Mouse (Mus musculus) C2C12 (cell line): ENCODE data around the gene Ddx39. TPM values are rescaled to one million over a fixed set of nuclear protein-coding genes. Genes with fewer than 3 reads are reported as not detected.
A peak's percentile ranks its signal among the peaks of the same experiment; 100 is the strongest.

ENCODE experiments used
- H3K27me3 ChIP-seq: one replicate; pipeline ENCODE4 v1.6.1; 2011; ENCODE audit not compliant: control insufficient read depth, insufficient read depth, insufficient read length
- H3K36me3 ChIP-seq: one replicate; pipeline ENCODE4 v1.6.1; 2011; ENCODE audit not compliant: control insufficient read depth, insufficient read depth
- H3K4me3 ChIP-seq: one replicate; pipeline ENCODE4 v1.5.1; 2011; ENCODE audit warnings: mild to moderate bottlenecking, control low read depth; ENCODE audit not compliant: poor library complexity, insufficient read depth, severe bottlenecking
- H3K79me2 ChIP-seq: one replicate; pipeline ENCODE4 v1.6.1; 2011; ENCODE audit not compliant: control insufficient read depth, insufficient read depth
- H3K79me3 ChIP-seq: one replicate; pipeline ENCODE4 v1.6.1; 2011; ENCODE audit warnings: low read depth, control low read depth
- H3ac ChIP-seq: one replicate; pipeline ENCODE3; 2011; ENCODE audit warnings: low read depth; ENCODE audit not compliant: control insufficient read depth, insufficient read length
- CEBPB ChIP-seq: IDR thresholded peaks from one replicate; pipeline ENCODE4 v1.6.1; 2011; ENCODE audit warnings: low read depth, mild to moderate bottlenecking, control low read depth, moderate library complexity
- CTCF ChIP-seq: IDR thresholded peaks from one replicate; pipeline ENCODE4 v1.5.1; 2011; ENCODE audit not compliant: control insufficient read depth, insufficient read depth, insufficient read length
- FOSL1 ChIP-seq: IDR thresholded peaks from one replicate; pipeline ENCODE4 v1.8.0; 2011; ENCODE audit warnings: mild to moderate bottlenecking, low read length; ENCODE audit not compliant: poor library complexity, insufficient read depth, severe bottlenecking
- MAX ChIP-seq: IDR thresholded peaks from one replicate; pipeline ENCODE4 v1.6.1; 2011; ENCODE audit warnings: mild to moderate bottlenecking, control low read depth
- MYOD1 ChIP-seq: IDR thresholded peaks from one replicate; pipeline ENCODE4 v1.6.1; 2011; ENCODE audit warnings: low read depth; ENCODE audit not compliant: control insufficient read depth, insufficient read length
- MYOG ChIP-seq: IDR thresholded peaks from one replicate; pipeline ENCODE4 v1.6.1; 2011; ENCODE audit not compliant: control insufficient read depth, insufficient read length; ENCODE audit errors: extremely low read depth
- USF1 ChIP-seq: IDR thresholded peaks from one replicate; pipeline ENCODE4 v1.6.1; 2011; ENCODE audit warnings: low read depth, mild to moderate bottlenecking, control low read depth, moderate library complexity
- polyA plus RNA-seq: library from polyadenylated mRNA; unstranded; fragments of >200 nt; fragmentation: generic; extraction: Trizol; gene quantifications from one replicate; pipeline ENCODE4 v1.2.1, GENCODE M21; 2012; ENCODE audit warnings: missing spikeins

Ddx39 gene
- polyA plus RNA-seq, 1 experiment: 271 TPM

DNA sequence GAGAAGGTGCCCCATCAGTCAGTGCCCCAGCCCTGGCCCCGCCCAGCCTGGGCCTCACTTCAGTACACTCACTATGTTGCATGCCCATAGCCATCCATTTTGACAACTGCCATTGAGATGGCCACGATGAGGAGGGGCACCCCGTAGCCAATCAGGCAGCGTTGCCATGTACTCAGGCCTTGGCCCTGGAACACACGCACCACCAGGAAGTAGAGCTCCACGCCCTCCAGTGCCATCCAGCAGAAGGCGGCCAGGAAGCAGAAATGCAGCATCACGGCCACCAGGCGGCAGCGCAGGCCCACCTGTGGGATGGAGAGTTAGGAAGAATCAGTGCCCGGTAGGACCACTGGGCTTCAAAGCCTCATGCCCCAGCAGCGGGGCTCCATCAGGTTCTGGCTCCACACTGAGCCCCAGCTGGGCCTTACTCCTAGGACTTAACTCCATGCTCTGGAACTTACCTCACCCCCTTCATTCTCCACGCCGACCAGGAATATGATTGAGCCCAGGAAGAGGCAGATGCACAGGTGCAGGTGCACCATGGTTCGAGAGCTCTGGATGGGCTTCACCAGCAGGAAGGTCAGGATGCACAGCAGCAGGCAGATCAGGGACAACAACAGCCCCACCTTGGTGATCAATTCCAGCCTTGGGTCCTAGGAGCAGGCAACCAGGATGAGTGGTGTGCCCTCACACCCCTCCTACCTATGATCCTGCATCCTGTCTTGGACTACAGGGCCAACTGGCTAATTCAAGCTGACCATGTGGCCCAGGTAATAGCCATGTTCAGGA is 9.9 kb downstream of the Ddx39 start:
- Histone ChIP-seq H3K79me3 (peaks cover 6% of the 10 kb centered on the region), H3K4me3 (no peak overlapping the region), H3ac (no peak overlapping the region), H3K27me3 (no peaks in the 10 kb centered on the region), H3K79me2 (peaks cover 16% of the 10 kb centered on the region), H3K36me3 (peaks cover 79% of the 10 kb centered on the region)
- TF ChIP-seq CEBPB (no peak), CTCF (peak; percentile 66), MYOG (no peak)

DNA sequence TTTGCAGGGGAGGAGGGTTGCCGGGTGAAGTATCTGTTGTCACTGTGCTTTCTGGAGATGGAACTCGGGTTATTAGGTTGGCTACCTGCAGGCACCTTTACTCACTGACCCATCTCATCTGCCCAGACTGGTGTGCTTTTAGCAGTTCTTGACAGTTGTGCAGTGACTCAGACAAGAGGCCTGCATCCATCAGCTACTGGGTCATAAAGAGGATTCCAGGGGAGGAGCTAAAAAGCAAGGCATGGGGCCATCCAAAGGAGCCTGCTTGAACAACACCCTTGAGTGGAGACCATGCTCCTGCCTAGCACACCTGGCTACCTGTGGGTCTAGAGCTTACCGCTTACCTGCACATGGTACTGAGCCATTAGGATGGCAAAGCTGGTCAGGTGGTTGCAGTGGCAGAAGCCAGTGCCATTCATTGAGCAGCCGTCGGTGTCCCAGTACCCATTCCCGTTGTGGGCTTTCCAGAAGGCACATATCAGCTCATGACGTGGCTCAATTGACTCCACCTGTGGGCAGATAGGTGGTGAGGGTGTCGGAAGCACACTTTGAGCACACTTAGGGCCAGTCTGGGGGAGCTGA is 10.6 kb downstream of the Ddx39 start:
- Histone ChIP-seq H3K36me3 (peaks cover 78% of the 10 kb centered on the region), H3K4me3 (no peak overlapping the region), H3K27me3 (no peaks in the 10 kb centered on the region), H3K79me3 (peaks cover 2% of the 10 kb centered on the region), H3K79me2 (peaks cover 9% of the 10 kb centered on the region), H3ac (no peak overlapping the region)
- no peak for TF ChIP-seq CEBPB
- TF ChIP-seq MYOG: no peak
- no peak for TF ChIP-seq CTCF
- no peak for TF ChIP-seq USF1
- no peak for TF ChIP-seq MYOD1
- TF ChIP-seq MAX: no peak
- TF ChIP-seq FOSL1: no peak

DNA sequence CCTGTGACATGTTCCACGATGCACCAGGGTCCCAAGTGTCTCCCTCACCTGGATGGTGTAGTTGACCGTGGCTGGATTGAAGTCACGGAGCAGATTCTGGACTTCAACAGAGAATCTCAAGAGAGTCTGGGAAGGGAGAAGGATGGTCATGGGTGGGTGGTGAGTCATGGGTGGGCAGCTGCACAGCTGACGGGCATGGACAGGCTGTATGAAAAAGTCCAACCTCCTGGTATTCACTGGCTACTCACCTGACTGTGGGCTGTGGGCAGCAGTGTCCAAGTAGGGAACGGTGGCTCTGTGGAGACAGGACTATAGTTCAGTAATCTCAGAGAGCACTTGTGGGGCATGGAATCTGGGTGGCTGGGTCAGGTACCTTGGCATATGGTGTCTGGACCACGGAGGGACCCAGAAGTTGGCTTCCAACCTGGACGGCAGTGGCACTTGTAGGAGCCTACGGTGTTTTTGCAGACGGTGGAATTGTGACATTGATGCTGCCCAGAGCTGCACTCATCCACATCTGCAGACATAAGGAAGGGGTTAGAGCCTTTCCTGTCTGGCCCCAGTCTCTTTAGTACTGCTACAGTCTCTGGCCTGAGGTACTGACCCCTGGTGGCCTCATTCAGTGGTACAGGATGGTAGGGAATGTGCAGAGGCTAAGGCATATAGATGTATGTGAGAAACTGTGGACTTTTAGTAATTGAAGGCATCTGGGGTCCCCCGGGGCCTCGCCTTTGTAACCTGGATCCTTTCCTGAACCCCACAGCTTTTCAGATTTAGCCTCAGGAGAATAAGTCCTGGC is 14.2 kb downstream of the Ddx39 start:
- Histone ChIP-seq H3K4me3 (no peak overlapping the region), H3K79me2 (peaks cover 10% of the 10 kb centered on the region), H3K27me3 (no peaks in the 10 kb centered on the region), H3ac (no peak overlapping the region), H3K36me3 (peaks cover 65% of the 10 kb centered on the region), H3K79me3 (no peaks in the 10 kb centered on the region)
- TF ChIP-seq MYOG: no peak
- no peak for TF ChIP-seq CEBPB
- TF ChIP-seq USF1: no peak
- no peak for TF ChIP-seq CTCF
- TF ChIP-seq MAX: no peak
- no peak for TF ChIP-seq FOSL1
- no peak for TF ChIP-seq MYOD1

DNA sequence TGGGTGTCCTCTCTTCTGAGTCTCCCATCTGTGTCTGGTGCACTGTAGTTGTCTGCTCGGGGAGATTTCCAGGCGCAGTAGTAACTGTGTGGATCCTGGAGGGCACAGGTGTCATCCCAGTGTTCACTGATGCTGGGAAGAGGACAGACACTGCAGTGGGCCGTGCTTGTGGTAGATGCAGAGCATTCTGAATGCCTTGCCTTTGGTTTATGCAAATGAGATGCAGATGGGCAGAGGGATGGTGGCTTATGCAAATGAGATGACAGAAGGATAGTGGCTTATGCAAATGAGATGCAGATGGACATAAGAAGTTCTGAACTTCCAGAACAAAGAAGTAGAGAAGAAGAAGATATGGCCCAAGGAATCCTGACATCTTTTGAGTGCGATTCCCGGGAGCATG is 16.9 kb downstream of the Ddx39 start:
- TF ChIP-seq CTCF (no peak), CEBPB (no peak), MAX (no peak), MYOG (no peak), MYOD1 (no peak), FOSL1 (no peak), USF1 (no peak)
- Histone ChIP-seq H3K27me3 (no peaks in the 10 kb centered on the region), H3K79me3 (peaks cover 22% of the 10 kb centered on the region), H3K36me3 (peaks cover 41% of the 10 kb centered on the region), H3K79me2 (peaks cover 37% of the 10 kb centered on the region), H3ac (no peak overlapping the region), H3K4me3 (no peak overlapping the region)

DNA sequence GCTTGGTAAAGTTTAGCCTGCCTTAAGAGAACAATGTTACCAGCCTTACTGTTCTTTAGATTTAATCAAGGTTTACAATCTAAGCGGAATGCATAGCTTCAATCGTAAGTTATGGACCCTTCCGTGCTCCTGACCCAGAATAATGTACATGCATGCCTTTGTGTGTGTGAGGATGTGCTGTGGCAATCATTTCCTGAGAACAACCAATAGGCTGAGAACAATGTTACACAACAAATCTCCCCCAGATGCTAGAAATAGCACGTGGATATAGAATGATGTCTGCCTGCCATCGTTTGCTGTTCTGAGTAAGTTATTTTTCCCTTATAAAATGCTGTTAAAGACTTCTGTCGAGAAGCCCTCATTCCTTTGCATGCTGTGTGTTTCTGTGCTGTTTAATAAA is 17.9 kb downstream of the Ddx39 start:
- peaks cover 43% of the 10 kb centered on the region for H3K79me2 ChIP-seq
- H3K36me3 ChIP-seq: peaks cover 38% of the 10 kb centered on the region
- TF ChIP-seq FOSL1 (no peak), CTCF (no peak), MYOD1 (no peak), CEBPB (no peak), MAX (no peak), USF1 (no peak), MYOG (no peak)
- H3K27me3 ChIP-seq: no peaks in the 10 kb centered on the region
- H3K79me3 ChIP-seq: peaks cover 26% of the 10 kb centered on the region
- H3K4me3 ChIP-seq: no peak overlapping the region
- H3ac ChIP-seq: no peak overlapping the region
